Mouse (Mus musculus) kidney, postnatal 10 days (tissue): Measurements from ENCODE around the gene Zfp422.
"Not testable (repeated sequence)": the region's sequence is repeated elsewhere in the genome, so short reads cannot be mapped to it uniquely, and the experiment has no call there.

Source experiments
- DNase-seq: peaks from one replicate; pipeline ENCODE4 v3.0.0; 2021; ENCODE audit warnings: mixed read lengths

Zfp422 gene

GRCm38 (mm10) chr6:116647763-116648162, 19.0 kb upstream of the Zfp422 start:
- DNase-seq: peak; percentile 71

DNA sequence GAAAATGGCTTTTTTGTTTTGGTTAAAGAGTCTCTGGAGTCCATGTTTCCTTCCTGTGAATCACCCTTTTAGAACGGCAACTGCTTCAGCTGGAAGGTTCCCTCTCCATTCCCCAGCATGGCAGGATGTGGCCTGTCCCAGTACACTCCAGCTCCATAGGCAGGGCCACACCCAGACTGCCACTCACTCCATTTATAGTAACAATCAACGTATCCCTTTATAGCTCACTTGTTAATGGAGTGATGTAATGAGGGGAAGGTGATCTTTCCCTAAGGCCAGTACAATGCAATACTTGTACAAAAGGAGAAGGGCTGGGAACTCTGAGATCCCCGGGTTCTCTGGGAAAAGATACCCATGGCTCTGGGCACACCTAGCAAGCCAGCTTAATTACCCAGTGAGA, 15.5 kb upstream of the Zfp422 start:
- DNase-seq: no peak

GRCm38 (mm10) chr6:116643881-116644280, 15.1 kb upstream of the Zfp422 start:
- no peak for DNase-seq

GRCm38 (mm10) chr6:116642942-116643341, 14.1 kb upstream of the Zfp422 start:
- no peak for DNase-seq

DNA sequence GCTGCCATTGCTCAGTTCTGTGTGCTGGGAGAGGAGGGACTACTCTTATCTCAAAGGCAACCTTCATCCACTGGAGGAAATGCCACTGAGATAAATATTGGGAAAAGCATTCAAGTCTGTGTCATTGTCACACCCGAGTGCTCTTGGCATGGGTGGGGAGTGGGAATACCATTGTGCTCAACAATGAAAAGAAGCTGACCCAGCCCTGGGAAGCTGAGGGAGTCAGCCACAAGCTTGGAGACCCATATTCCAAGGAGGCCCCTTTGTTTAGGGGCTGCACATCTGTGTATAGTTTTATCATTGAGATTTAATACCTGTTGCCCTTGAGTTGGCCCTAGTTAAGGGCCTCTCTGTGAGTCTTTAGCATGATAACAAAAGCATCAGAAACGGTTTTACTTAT, 10.9 kb upstream of the Zfp422 start:
- DNase-seq: no peak

- no peak for DNase-seq
Measured at GRCm38 (mm10) chr6:116638871-116639270, 10.1 kb upstream of the Zfp422 start.

- no peak for DNase-seq
Measured at GRCm38 (mm10) chr6:116637496-116637895, 8.7 kb upstream of the Zfp422 start.

DNA sequence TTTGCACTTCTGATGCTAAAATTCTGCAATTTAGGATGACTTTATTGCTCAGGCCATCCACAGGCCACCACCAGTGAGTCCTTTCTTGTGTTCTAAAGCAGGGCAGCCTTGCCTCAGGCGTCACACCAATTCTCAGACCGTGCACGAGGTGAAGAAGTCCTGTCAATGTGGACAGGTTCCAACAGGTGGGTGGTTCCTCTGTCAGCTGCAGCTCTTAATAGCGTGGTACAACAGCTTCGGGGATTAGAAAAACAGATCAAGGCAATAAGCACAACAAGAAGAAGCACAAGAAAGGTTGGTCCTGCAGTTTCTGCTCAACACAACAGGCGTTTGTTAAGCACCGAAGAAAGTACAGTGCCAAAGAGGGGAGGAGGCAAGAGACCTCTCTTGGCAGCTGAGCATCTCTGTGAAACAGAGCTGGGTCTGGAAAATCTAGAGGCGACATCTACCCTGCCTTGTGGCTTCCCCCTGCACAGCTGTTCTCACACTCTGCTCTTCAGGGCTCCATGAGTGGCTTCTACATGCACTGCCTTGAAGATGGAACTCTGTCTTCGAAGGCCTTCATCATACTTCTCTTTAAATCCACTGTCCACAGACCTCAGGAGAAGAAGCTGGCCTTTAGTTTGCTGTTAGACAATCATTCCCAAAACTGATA, 7.9 kb upstream of the Zfp422 start:
- DNase-seq: no peak

DNA sequence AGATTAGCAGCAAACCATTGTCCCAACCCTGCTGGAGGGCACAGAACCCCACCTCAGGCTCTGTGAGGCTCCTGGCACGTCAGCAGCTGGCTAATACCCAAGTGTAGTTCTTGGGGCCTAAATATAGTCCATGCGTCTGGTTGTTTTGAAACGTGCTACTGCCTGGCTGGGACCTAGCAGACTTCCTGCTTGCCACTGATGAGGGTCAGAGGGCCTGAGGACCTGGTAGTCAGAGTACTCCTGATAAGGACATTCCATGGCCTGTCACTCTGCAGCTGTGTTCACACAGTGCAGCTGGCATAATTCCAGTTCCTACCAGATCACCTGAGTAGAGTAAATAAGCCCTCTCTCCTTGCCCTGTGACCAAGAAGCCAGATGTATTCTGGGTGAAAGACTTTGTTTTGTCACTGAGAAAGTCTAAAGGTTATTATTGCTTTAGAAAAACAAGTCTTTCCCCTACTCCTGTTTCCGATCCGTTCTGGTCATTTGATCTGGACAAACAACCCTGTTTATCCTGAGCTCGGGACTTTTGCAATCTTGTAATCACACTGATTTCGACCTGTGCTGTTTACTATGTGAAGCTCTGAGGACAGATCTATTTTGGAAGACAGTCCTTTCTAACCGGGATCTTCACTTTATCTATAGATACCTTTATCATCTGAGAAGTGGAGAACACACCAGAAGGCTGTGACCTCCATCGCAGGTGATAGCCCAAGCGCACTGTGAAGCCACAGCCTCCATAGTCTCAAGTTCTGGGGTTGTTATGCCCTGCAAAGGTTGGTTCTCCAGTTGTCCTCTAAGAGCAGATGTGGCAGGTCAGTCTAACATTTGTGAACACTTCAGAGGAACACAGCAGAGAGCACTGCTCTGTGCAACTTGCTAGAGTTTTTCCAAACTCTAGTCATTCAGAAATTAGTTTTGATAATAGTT, 6.7 kb upstream of the Zfp422 start:
- peak; percentile 88 for DNase-seq

DNA sequence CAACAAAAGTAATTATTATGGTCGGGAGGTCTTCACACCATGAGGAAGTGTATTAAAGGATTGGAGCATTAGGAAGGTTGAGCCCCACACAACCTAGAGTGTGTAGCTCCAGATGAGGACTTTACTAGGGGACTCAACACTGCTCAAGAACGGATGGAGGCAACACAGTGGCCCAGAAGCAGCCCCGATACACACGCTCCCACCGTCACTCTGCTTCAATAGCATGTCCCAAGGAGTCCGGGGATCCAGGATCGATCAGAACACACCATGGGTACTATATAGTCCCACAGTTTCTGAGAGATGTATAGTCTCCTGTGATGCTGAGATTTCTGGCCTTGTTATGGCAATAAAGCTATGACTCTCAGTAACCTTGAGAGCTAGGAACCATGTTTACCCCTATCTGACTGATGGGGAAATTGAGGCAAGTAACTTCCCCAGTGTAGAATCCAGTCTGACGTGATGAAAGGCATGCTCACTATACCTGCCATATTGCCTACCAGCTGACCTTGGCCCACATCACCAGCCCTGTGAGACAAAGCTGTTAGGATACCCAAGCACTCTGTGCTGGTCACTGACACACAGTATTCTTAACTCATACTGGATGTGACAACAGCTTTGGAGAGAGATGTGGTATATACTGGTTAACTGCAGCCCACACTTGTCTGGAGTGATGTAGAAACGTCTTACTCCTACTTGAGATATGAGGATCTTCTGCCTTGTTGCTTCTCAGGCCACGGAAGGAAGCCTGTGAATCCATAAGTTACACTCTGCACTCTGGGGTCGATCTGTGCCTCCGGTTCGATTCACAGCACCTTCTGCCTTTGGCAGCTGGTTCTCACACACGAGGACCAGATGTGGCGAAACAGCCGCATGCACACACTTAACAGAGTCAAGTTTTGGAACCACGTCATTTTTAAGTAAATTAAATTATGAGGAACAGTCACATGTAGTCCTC, 5.2 kb upstream of the Zfp422 start:
- no peak for DNase-seq

DNA sequence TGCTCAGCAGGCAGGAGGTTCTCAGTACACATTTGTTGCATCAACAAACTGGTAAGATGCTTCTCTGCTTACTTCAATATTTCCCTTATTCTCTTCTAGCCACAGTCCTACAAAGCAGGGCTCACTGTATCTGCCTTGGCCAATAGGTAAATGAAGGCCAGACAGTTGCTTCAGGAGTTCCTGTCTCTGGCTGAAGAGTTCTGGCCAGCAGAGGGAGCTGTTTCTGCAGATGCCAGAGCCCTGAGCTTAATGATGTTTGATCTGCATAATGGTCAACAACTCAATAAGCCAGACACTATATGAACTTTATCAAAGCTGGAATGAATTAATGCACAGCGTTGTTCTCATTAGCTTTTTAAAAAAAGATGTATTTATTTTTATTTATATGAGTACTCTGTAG, 3.3 kb upstream of the Zfp422 start:
- peak; percentile 92 for DNase-seq

DNA sequence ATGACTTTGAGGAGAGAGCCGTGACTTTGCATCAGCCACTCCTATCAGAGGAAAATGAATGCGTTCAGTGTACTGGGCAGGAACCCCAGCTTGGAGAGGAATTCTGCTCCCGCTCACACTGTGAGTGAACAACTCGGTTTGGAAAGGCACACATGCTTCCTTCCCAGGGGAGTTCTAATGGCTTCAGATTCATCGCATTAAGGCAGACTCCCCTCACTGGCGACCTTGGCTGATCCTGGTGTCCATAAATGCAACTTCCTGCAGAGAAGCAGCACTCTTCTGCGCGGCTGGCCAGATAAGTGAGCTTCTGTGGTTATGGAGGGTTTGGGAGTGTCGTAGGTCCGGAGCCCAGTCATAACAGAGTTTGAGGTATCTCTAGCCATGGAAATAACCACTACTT, 967 bp upstream of the Zfp422 start:
- no peak for DNase-seq

GRCm38 (mm10) chr6:116628095-116628494, 704 bp downstream of the Zfp422 start:
- no peak for DNase-seq

DNA sequence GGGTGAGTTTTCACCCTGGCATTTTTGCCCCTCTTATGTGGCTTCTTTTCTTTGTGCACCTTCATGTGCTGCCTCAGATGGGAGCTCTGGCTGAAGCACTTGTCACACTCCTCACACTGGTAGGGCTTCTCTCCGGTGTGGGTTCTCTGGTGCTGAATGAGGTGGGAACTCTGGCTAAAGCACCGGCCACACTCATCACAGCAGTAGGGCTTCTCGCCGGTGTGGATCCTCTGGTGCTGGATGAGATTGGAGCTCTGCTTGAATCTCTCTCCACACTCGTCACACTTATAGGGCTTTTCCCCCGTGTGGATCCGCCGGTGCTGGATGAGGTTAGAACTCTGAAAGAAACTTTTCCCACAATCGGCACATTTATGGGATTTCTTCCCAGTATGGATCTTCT, 2.4 kb downstream of the Zfp422 start:
- DNase-seq: not testable (repeated sequence)

DNA sequence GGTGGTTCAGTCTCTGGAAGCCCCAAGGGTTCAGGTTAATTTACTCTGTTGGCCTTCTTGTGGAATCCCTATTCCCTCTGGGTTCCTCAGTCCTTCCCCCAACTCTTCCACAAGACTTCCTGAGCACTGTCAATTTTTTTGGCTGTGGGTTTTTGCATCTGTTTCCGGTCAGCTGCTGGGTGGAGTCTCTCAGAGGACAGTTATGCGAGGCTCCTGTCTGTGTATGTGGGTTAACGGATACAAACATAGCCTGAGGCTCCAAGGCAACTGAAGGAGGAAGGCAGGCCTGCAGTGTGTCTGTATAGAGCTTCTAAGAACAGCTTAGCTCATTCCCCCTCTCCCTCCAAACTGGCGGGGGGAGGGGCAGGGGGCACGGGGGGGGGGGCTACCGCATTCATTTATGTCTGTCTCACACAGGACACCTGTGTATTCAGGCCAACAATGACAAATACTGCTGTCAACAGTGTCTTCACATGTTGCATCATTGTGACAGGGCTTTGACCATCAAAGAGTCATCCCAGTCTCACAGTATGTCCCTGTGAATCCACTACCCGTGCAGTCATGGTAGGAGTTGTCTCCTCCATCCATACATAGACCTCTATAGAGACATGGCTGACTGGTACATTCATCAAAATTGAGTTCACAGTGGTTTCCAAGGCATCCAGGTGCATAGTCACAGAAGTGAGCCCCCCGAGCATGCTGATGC, 7.3 kb downstream of the Zfp422 start:
- no peak for DNase-seq

- no peak for DNase-seq
Measured at GRCm38 (mm10) chr6:116618073-116618472, 10.7 kb downstream of the Zfp422 start.

- no peak for DNase-seq
Measured at GRCm38 (mm10) chr6:116615719-116616118, 13.1 kb downstream of the Zfp422 start.

DNA sequence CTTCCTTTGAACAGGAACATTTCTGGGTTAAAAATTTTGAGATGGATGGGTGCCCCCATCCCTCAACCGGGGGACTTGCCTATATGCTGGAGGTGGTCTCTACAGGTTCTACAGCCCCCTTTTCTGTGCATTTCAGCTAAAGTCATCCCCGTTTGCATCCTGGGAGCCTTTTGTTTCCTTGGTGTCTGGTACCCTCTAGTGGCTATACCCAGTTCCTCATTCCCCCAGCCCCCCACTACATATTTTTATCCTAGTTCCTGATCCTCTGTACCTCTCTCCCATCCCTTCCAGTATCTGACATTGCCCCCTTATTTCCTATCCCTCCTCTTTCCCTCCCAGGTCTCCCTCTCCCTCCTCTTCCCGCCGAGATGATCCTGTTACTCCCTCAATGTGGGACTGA, 21.6 kb downstream of the Zfp422 start:
- DNase-seq: no peak

DNA sequence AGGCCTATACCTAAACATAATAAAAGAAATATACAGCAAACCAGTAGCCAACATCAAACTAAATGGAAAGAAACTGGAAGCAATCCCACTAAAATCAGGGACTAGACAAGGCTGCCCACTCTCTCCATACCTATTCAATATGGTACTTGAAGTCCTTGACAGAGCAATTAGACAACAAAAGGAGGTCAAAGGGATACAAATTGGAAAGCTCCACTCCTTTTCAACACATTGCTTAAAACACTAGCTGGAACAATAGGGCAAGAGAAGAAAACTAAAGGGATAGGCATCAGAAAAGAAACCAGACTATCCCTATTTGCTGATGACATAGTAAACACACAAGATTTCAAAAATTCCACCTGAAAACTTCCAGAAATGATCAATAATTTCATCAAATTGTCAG, 27.8 kb downstream of the Zfp422 start:
- not testable (repeated sequence) for DNase-seq

- DNase-seq: no peak
Measured at GRCm38 (mm10) chr6:116584095-116584494, 44.7 kb downstream of the Zfp422 start, which contains the start of gene Olfr215. TSS of gene Olfr215 (minus strand) at chr6:116584195.
